Mouse (Mus musculus): ENCODE results near the gene Syt11.

- no peak for TF ChIP-seq CTCF (IDR thresholded peaks at IDR 0.05; ENCODE audit: insufficient read depth, low read depth, low read length)
- no peak for TF ChIP-seq POLR2A (IDR thresholded peaks at IDR 0.05; ENCODE audit: insufficient read depth, low read depth, low read length)
Measured at GRCm38 (mm10) chr3:88717198-88717798, 57.7 kb downstream of the Syt11 start.
